16 mouse cellular contexts compared by ENCODE assay signal in genomic region chr1:184935980-184936379, GRCm38 (mm10).
"Had no signal": no experiment of that assay in that cellular context is flagged by ENCODE, and none has a peak within 500 bp of the region (broad histone marks: within the 10 kb centered on the region; RNA-seq: fewer than 3 reads in every experiment).

No protein-coding gene starts in this region.

- H3K9ac ChIP-seq: kidney, embryonic 15.5 days; liver, embryonic 15.5 days; midbrain, embryonic 12.5 days; neural tube, embryonic 13.5 days had no signal

- H3K4me1 ChIP-seq: kidney, embryonic 15.5 days; megakaryocyte, embryonic 14.5 days; midbrain, embryonic 12.5 days; neural tube, embryonic 13.5 days had no signal

- H3K36me3 ChIP-seq: kidney, embryonic 15.5 days; liver, embryonic 15.5 days had no signal

- H3K27ac ChIP-seq: kidney, embryonic 15.5 days; liver, embryonic 15.5 days; midbrain, embryonic 12.5 days; neural tube, embryonic 13.5 days had no signal

- H3K4me2 ChIP-seq: kidney, embryonic 15.5 days; liver, embryonic 15.5 days; midbrain, embryonic 12.5 days; neural tube, embryonic 13.5 days had no signal

- H3K4me3 ChIP-seq: kidney, embryonic 15.5 days; liver, embryonic 15.5 days; megakaryocyte, embryonic 14.5 days; midbrain, embryonic 12.5 days; neural tube, embryonic 13.5 days had no signal

- ATAC-seq: lung, postnatal 0 days; midbrain, embryonic 16.5 days had no signal

- H3K27me3 ChIP-seq: kidney, embryonic 15.5 days; liver, embryonic 15.5 days; midbrain, embryonic 12.5 days; neural tube, embryonic 13.5 days had no signal

- H3K9me3 ChIP-seq: kidney, embryonic 15.5 days; liver, embryonic 15.5 days; midbrain, embryonic 12.5 days; neural tube, embryonic 13.5 days had no signal

- DNase-seq: kidney, adult 2 months; kidney, postnatal 14 days; left cerebral cortex, postnatal 4 days; lung, postnatal 4 days; retina, postnatal 1 day; right cerebral cortex, postnatal 4 days; spleen, adult 18-20 months; thymus, adult 18-20 months; thymus, postnatal 25 days had no signal
